ENCODE assay signal across 8 mouse cellular contexts in the genomic region with DNA sequence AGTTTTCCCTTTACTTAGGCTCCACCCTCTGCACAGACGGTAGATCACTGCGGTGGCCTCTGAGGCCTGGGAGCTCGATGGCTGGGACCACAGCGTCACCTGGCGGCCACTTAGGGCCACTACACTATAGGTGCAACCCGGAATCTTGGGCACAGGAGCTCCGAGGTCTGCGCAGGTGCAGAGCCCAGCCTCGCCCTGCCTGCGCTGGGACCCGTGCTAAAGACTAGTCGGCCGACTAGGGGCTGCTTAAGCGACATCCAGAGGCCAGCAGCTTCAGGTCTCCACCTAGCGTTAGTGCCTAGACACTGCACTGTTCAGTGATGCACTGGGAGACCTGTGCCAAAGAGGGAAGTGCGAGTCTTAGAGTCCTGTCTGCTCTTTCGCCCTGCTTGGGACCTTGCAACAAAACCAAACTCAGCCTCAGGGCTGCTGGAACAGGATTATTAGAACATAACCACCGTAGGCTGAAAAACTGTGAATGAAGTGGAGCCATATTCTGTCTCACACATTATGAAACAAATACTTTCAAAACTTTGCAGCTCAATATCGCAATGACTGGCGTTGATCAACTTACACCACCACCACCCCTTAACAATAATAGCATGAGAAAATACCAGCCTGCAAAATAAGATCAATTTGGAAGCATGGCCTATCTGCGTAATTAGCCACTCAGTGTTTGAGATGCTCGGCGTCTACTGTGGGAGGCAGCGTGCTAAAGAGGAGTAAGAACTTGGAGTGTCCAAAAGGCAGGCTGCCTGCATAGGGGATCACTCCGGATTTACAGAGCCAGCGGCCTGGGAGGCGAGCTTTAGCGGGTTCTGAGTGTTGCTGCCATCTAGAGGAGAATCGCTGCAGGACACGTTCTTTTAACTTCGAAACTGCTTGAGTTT. TPM values are rescaled to one million over a fixed set of nuclear protein-coding genes. Genes with fewer than 3 reads are reported as not detected.
A peak's percentile ranks its signal among the peaks of the same experiment; 100 is the strongest.
DNase-seq lines count a peak whose midpoint lies in the region; ATAC-seq and TF ChIP-seq lines count a peak whose summit lies in the region.

No protein-coding gene starts in this region.

- ATAC-seq in erythroid progenitor cell, adult 5-6 weeks (replicated peaks; ENCODE audit: low FRiP score, poor library complexity, severe bottlenecking): peak; percentile 94
- peak; percentile 91 for ATAC-seq in heart, embryonic 12.5 days (ENCODE audit: insufficient number of reproducible peaks, low FRiP score)
- peak; percentile 98 for ATAC-seq in kidney, postnatal 0 days (replicated peaks; ENCODE audit: low FRiP score, low read depth)
- peak; percentile 94 for ATAC-seq in liver, embryonic 11.5 days (replicated peaks; ENCODE audit: low FRiP score)

- no peaks in the 10 kb centered on the region for H3K36me3 ChIP-seq in heart, embryonic 12.5 days
- H3K36me3 ChIP-seq in kidney, postnatal 0 days (ENCODE audit: insufficient read depth, low read length): no peaks in the 10 kb centered on the region
- H3K36me3 ChIP-seq in liver, embryonic 11.5 days (ENCODE audit: control insufficient read depth, insufficient read depth, low read length): no peaks in the 10 kb centered on the region
- H3K36me3 ChIP-seq in splenic B cell, adult 2 months (ENCODE audit: control insufficient read depth, insufficient read depth, low read length, poor library complexity, severe bottlenecking): no peaks in the 10 kb centered on the region

- peak overlapping the region; percentile 55 for H3K4me2 ChIP-seq in heart, embryonic 12.5 days
- peak overlapping the region; percentile 42 for H3K4me2 ChIP-seq in kidney, postnatal 0 days (ENCODE audit: low read length)
- H3K4me2 ChIP-seq in liver, embryonic 11.5 days: peak overlapping the region; percentile 57

- peak overlapping the region; percentile 11; the same call in 1 of the 2 replicates for H3K4me3 ChIP-seq in heart, embryonic 12.5 days
- peak overlapping the region; percentile 2; the same call in 1 of the 2 replicates for H3K4me3 ChIP-seq in kidney, postnatal 0 days (replicated peaks; ENCODE audit: low read depth, low read length)
- peak overlapping the region; percentile 28 for H3K4me3 ChIP-seq in liver, embryonic 11.5 days (ENCODE audit: low read depth, low read length)

- H3K4me1 ChIP-seq in heart, embryonic 12.5 days (replicated peaks): peaks cover 4% of the 10 kb centered on the region; the same call in 1 of the 2 replicates
- no peaks in the 10 kb centered on the region for H3K4me1 ChIP-seq in kidney, postnatal 0 days (replicated peaks; ENCODE audit: insufficient read depth, low read length)
- H3K4me1 ChIP-seq in liver, embryonic 11.5 days (replicated peaks; ENCODE audit: control insufficient read depth, insufficient read depth, low read length): 0 out of 2 replicates have a peak, but pooled peaks cover 2% of the 10 kb centered on the region

- WGBS in heart, embryonic 12.5 days: 27% methylated on average over 31 of the region's 31 CpGs
- WGBS in kidney, postnatal 0 days: 15% methylated on average over 31 of the region's 31 CpGs
- 18% methylated on average over 31 of the region's 31 CpGs for WGBS in liver, embryonic 11.5 days

- 0 out of 2 replicates have a peak overlapping the region, but pooled peaks have one; percentile 12 for H3K9ac ChIP-seq in heart, embryonic 12.5 days
- H3K9ac ChIP-seq in kidney, postnatal 0 days (ENCODE audit: low read depth, low read length): no peak overlapping the region
- 0 out of 2 replicates have a peak overlapping the region, but pooled peaks have one; percentile 41 for H3K9ac ChIP-seq in liver, embryonic 11.5 days (ENCODE audit: low read depth, low read length)

- peak; percentile 92 to 93 for DNase-seq in B cell, adult 2 months
- peak; percentile 92 for DNase-seq in brain, embryonic 14.5 days (ENCODE audit: low read depth)
- DNase-seq in kidney, postnatal 0 days (ENCODE audit: low spot score): peak; percentile 94
- DNase-seq in liver, embryonic 11.5 days (ENCODE audit: low spot score): peak; percentile 77
- DNase-seq in naive thymus-derived CD4-positive, alpha-beta T cell, adult 2 months (ENCODE audit: low read depth): peak; percentile 96
- DNase-seq in splenic B cell, adult 2 months (ENCODE audit: low read depth, low spot score): peak; percentile 98

- H3K27ac ChIP-seq in heart, embryonic 12.5 days (ENCODE audit: poor library complexity, severe bottlenecking): no peak overlapping the region
- peak overlapping the region; percentile 19; the same call in 1 of the 2 replicates for H3K27ac ChIP-seq in kidney, postnatal 0 days
- no peak overlapping the region for H3K27ac ChIP-seq in liver, embryonic 11.5 days (ENCODE audit: low read depth, low read length)

- H3K9me3 ChIP-seq in heart, embryonic 12.5 days (replicated peaks): no peaks in the 10 kb centered on the region
- H3K9me3 ChIP-seq in kidney, postnatal 0 days (replicated peaks; ENCODE audit: low read length): no peaks in the 10 kb centered on the region
- H3K9me3 ChIP-seq in liver, embryonic 11.5 days (ENCODE audit: control insufficient read depth, low read length): no peaks in the 10 kb centered on the region

- no peak for TF ChIP-seq POLR2A in brain, embryonic 14.5 days (IDR thresholded peaks at IDR 0.05; ENCODE audit: borderline replicate concordance, extremely low read depth, insufficient read depth, insufficient read length, poor library complexity, severe bottlenecking)

- TF ChIP-seq CTCF in brain, embryonic 14.5 days (IDR thresholded peaks at IDR 0.05; ENCODE audit: borderline replicate concordance, extremely low read depth, insufficient read depth, insufficient read length): peak; percentile 89
- peak; percentile 97 for TF ChIP-seq CTCF in kidney, postnatal 0 days (IDR thresholded peaks at IDR 0.05; ENCODE audit: low read depth)

- H3K27me3 ChIP-seq in heart, embryonic 12.5 days (replicated peaks): no peaks in the 10 kb centered on the region
- no peaks in the 10 kb centered on the region for H3K27me3 ChIP-seq in kidney, postnatal 0 days (ENCODE audit: insufficient read depth, low read length)
- H3K27me3 ChIP-seq in liver, embryonic 11.5 days (replicated peaks; ENCODE audit: control insufficient read depth, insufficient read depth, low read length): no peaks in the 10 kb centered on the region
- no peaks in the 10 kb centered on the region for H3K27me3 ChIP-seq in splenic B cell, adult 2 months (ENCODE audit: control insufficient read depth, insufficient read depth, low read length, poor library complexity, severe bottlenecking)

RNA-seq across cellular contexts. Expression of a gene that starts 19.8 kb away (rescaled TPM):
- 15.0 and 18.4 TPM in 2 replicates for polyA plus RNA-seq in brain, embryonic 14.5 days (2012; rRNA removed)
- total RNA-seq in erythroid progenitor cell, adult 5-6 weeks (2015; ENCODE audit: low replicate concordance): 3,888 and 3,969 TPM in 2 replicates
- total RNA-seq in erythroid progenitor cell, adult 5-6 weeks (2017; ENCODE audit: low replicate concordance): 4,642 and 5,347 TPM in 2 replicates
- 39.2 and 42.6 TPM in 2 replicates for polyA plus RNA-seq in heart, embryonic 12.5 days (2016; fragmentation: Nextera tagmentation; extraction: Ambion mirVana)
- polyA plus RNA-seq in kidney, postnatal 0 days (2015; fragmentation: Nextera tagmentation; extraction: Ambion mirVana): 15.4 and 15.6 TPM in 2 replicates
- polyA plus RNA-seq in liver, embryonic 11.5 days (2014; fragmentation: Nextera tagmentation; extraction: Ambion mirVana): 75.1 and 79.3 TPM in 2 replicates
